Mouse (Mus musculus) kidney, adult 2 months (tissue): ENCODE results near the gene Gm20716. TPM values are rescaled to one million over a fixed set of nuclear protein-coding genes. Genes with fewer than 3 reads are reported as not detected.

ENCODE experiments used
- DNase-seq: peaks from one replicate; pipeline ENCODE4 v3.0.0; 2021
- H3K27ac ChIP-seq: fragments of 200-500 bp; 2 replicates; pipeline ENCODE4 v1.5.1; 2012; ENCODE audit warnings: low read depth, low read length, control low read depth, inconsistent platforms; ENCODE audit not compliant: insufficient read depth
- H3K27me3 ChIP-seq: fragments of 200-500 bp; replicated peaks from 2 replicates; pipeline ENCODE4 v1.6.1; 2012; ENCODE audit warnings: mild to moderate bottlenecking, moderate library complexity, low read length, inconsistent platforms; ENCODE audit not compliant: control insufficient read depth, insufficient read depth
- H3K36me3 ChIP-seq: fragments of 200-500 bp; 2 replicates; pipeline ENCODE4 v1.6.1; 2012; ENCODE audit warnings: mild to moderate bottlenecking, moderate library complexity, low read length, inconsistent platforms; ENCODE audit not compliant: control insufficient read depth, insufficient read depth
- H3K4me1 ChIP-seq: fragments of 200-500 bp; 2 replicates; pipeline ENCODE4 v1.6.1; 2011; ENCODE audit warnings: low read length; ENCODE audit not compliant: control insufficient read depth, insufficient read depth
- H3K4me3 ChIP-seq: fragments of 200-500 bp; 2 replicates; pipeline ENCODE4 v1.5.1; 2011; ENCODE audit warnings: mild to moderate bottlenecking, low read depth, low read length, control low read depth; ENCODE audit not compliant: insufficient read depth
- CTCF ChIP-seq: fragments of 200-500 bp; conservative IDR thresholded peaks from 2 replicates; pipeline ENCODE4 v1.5.1; 2011; ENCODE audit warnings: low read depth, mild to moderate bottlenecking, control low read depth, low read length, moderate library complexity, mixed read lengths; ENCODE audit not compliant: insufficient read depth, insufficient read length
- POLR2A ChIP-seq: fragments of 200-500 bp; IDR thresholded peaks from one replicate; pipeline ENCODE4 v1.6.1; 2011; ENCODE audit warnings: low read depth, low read length, control low read depth
- WGBS: fragments of 180-500 bp; shearing (Covaris S2); methylation state at CpG from one replicate; pipeline ENCODE4 v1.1.7; 2018; 5-methylcytosine and 5-hydroxymethylcytosine counted together
- polyA plus RNA-seq: library from polyadenylated mRNA; depleted of rRNA; stranded (reverse); fragments of >200 nt; gene quantifications from 2 replicates; pipeline ENCODE4 v1.2.3, GENCODE M21; 2012

Gene Gm20716
- polyA plus RNA-seq, 1 experiment, result 8.5 TPM

DNA sequence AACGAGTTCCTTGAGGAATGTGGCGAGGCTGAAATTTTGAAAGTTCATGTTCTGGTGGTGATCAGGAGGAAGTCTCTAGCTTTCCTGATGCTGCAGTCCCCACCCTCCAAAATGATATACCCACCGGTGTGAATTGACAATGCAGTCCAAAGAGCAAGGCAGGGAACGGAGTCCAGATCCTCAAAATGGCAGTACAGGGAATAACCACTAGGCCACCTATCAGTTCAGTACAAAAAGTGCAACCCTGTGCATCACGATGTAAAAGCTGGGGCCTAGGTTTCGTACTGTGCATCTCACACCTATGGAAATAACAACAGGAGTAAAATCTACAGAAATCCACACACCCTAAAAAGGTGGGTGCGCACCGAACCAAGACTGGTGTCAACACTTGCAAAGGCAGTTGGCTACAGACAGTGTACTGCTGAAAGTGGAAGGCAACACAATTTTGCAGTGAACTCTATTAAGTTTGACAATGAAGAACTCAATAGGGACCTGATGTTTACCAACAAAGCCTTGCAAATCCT, 25.6 kb downstream of the Gm20716 start:
- H3K36me3 ChIP-seq, result peaks cover 2% of the 10 kb centered on the region; the same call in 1 of the 2 replicates
- no peak overlapping the region for H3K27ac ChIP-seq
- no peaks in the 10 kb centered on the region for H3K27me3 ChIP-seq
- 49% methylated on average over 8 of the region's 8 CpGs for WGBS
- no peak for DNase-seq
- TF ChIP-seq CTCF, result no peak
- peaks cover 30% of the 10 kb centered on the region for H3K4me1 ChIP-seq
- H3K4me3 ChIP-seq, result no peak overlapping the region

DNA sequence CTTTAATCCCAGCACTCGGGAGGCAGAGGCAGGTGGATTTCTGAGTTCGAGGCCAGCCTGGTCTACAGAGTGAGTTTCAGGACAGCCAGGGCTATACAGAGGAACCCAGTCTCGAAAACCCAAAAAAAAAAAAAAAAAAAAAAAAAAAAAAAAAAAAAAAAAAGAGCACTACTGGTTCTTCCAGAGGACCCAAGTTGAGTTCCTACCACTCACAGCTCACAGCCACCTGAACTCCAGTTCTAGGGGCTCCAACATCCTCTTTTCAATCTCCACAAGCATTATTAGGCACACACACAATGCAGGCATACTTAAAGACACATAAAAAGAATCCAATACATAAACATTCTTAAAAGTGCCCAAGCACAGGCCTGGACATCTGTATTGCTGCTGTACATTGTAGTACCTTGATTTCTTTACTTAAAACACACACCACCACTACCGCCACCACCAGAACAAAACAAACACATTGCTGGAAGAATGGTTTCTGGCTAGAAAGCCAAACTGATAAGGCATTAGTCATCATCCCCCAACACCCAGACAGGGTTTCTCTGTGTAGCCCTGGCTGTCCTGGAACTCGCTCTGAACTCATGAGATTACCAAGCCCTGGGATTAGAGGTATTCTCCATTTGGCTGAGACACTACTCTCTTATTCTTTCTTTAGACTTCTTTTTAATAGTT, 30.0 kb downstream of the Gm20716 start:
- no peak for TF ChIP-seq POLR2A
- TF ChIP-seq CTCF, result no peak
- Histone ChIP-seq H3K4me1 (peaks cover 47% of the 10 kb centered on the region), H3K4me3 (no peak overlapping the region), H3K36me3 (peaks cover 5% of the 10 kb centered on the region; the same call in 1 of the 2 replicates), H3K27me3 (no peaks in the 10 kb centered on the region), H3K27ac (no peak overlapping the region)
- no peak for DNase-seq
- 62% methylated on average over 4 of the region's 5 CpGs for WGBS

DNA sequence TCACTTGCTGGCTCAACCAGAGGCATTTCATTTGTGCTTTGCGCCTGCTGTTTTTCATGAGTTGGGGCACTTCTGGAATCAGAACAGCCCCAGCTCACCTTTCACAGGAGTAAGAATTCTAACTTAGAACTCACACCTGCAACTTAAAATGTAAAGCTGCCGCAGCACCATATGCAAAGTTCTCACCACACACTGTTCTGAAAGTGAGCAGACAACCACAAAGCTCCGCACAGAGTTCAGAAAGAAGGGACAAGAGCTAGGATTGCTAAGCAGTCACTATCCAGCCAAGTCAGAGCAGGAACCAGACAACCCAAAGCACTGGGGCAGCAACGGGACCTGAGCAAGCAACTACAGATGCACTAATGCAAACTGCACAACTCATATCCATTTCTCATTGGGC, 30.7 kb downstream of the Gm20716 start:
- Histone ChIP-seq H3K27me3 (no peaks in the 10 kb centered on the region), H3K27ac (peak overlapping the region; percentile 0; the same call in 1 of the 2 replicates), H3K4me3 (no peak overlapping the region), H3K36me3 (peaks cover 4% of the 10 kb centered on the region; the same call in 1 of the 2 replicates), H3K4me1 (peaks cover 41% of the 10 kb centered on the region)
- WGBS, result 47% methylated on average over 4 of the region's 4 CpGs
- no peak for DNase-seq
- no peak for TF ChIP-seq CTCF
- no peak for TF ChIP-seq POLR2A

DNA sequence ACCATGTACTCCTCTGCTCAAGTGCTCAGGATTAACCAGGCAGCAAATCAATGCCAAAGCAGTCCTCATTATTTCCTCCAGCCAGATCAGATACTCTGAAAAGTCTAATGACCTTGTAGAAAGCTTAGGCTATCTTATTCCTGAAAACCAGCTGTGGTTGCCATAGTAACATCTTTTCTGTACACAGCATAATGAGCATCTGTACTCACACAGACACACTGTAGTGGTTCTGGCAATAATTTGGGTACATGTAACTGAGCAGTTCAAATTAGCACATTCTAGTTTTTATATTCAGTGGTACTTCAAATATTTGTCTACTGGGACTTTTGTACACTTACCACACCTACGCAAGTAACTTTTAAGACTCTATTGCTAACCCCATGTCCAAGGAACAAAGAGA, 31.7 kb downstream of the Gm20716 start:
- 68% methylated on average over 1 of the region's 1 CpGs for WGBS
- TF ChIP-seq CTCF (no peak), POLR2A (no peak)

DNA sequence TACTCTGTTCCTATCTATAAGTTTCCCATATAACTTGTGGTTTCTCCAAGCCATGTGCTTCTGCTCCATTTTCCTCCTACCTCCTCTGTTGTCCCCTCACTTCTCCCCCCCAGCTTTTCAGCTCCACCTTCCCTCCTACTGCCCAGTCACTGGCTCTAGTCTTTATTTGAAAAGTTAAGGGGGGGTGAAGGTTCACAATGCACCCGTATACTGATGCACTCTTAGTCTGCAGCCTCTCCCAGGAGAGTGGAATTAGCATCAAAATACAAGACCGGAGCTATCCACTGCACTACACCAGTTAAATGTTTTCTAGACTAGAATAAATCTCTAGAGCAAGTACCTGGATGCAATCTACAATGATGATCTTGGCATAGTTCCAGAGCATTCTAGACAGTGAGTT, 34.4 kb downstream of the Gm20716 start:
- Histone ChIP-seq H3K4me1 (peaks cover 52% of the 10 kb centered on the region), H3K4me3 (no peak overlapping the region), H3K27me3 (no peaks in the 10 kb centered on the region), H3K36me3 (peaks cover 3% of the 10 kb centered on the region; the same call in 1 of the 2 replicates), H3K27ac (no peak overlapping the region)
- 34% methylated on average over 2 of the region's 2 CpGs for WGBS
- DNase-seq, result no peak
- no peak for TF ChIP-seq CTCF
- TF ChIP-seq POLR2A, result no peak

More for the DNA sequence above, 31.7 kb downstream of the Gm20716 start:
- DNase-seq, result no peak
- Histone ChIP-seq H3K27ac (no peak overlapping the region), H3K27me3 (no peaks in the 10 kb centered on the region), H3K36me3 (peaks cover 3% of the 10 kb centered on the region; the same call in 1 of the 2 replicates), H3K4me1 (peaks cover 42% of the 10 kb centered on the region), H3K4me3 (no peak overlapping the region)

DNA sequence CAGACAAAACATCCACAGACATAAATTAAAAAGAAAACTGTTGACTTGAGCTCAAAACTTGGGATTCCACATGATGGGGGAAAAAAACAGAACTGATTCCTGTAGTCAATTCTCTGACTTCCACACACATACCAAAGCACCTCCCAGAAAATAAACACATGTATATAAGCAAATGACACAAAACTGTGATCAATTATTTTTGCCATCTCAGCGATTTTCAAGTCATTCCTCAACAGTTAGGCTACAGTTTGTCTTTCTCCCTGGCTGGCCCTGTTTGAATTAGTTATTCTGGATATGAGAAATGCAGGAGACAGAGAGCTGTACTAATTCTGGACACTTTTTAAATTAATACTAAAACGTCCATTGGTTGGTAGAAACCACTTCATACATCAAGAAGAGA, 36.5 kb downstream of the Gm20716 start:
- WGBS, result 41% methylated on average over 2 of the region's 2 CpGs
- Histone ChIP-seq H3K4me3 (no peak overlapping the region), H3K27ac (no peak overlapping the region), H3K27me3 (no peaks in the 10 kb centered on the region), H3K36me3 (peaks cover 3% of the 10 kb centered on the region; the same call in 1 of the 2 replicates), H3K4me1 (peaks cover 46% of the 10 kb centered on the region)
- TF ChIP-seq POLR2A, result no peak
- DNase-seq, result no peak

DNA sequence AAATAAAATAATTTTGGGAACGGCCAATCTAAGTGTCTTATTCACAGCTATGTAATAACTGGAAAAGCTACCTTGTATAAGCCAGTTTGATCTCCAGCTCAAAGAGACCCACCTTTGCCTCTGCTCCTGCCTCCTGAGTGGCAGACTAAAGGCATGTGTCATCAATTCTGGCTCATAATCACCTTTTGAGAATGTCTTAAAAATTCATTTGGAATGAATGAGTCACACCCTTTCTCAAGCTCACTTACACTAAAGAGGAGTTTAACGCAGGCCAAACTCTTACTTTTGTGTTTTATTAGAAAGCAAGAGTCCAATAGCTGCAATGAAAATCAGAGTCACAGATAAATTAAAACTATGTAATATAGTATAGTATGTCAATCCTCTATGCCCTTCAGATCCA, 38.3 kb downstream of the Gm20716 start:
- WGBS, result 75% methylated on average over 2 of the region's 2 CpGs
- Histone ChIP-seq H3K4me1 (peaks cover 42% of the 10 kb centered on the region), H3K4me3 (no peak overlapping the region), H3K27me3 (no peaks in the 10 kb centered on the region), H3K27ac (no peak overlapping the region), H3K36me3 (no peaks in the 10 kb centered on the region; the same call in 1 of the 2 replicates)
- TF ChIP-seq CTCF (no peak), POLR2A (no peak)
- DNase-seq, result no peak
